Mouse (Mus musculus) CD4-positive, CD25-positive, alpha-beta regulatory T cell, adult 4 months (primary cell): ENCODE measurements around the gene Pcsk6. TPM values are rescaled to one million over a fixed set of nuclear protein-coding genes. Genes with fewer than 3 reads are reported as not detected.
"Not testable (repeated sequence)": the region's sequence is repeated elsewhere in the genome, so short reads cannot be mapped to it uniquely, and the experiment has no call there.

Source experiments
- ATAC-seq: one replicate; pipeline ENCODE4 v1.8.0; 2017
- polyA plus RNA-seq, 2 experiments: library from polyadenylated mRNA; unstranded; fragments of 100-300 nt; shearing (Covaris generic); gene quantifications; one replicate each; pipeline ENCODE4 v1.2.1; 2017

Gene Pcsk6
- polyA plus RNA-seq, 2 experiments from 2014 or later, result not detected

DNA sequence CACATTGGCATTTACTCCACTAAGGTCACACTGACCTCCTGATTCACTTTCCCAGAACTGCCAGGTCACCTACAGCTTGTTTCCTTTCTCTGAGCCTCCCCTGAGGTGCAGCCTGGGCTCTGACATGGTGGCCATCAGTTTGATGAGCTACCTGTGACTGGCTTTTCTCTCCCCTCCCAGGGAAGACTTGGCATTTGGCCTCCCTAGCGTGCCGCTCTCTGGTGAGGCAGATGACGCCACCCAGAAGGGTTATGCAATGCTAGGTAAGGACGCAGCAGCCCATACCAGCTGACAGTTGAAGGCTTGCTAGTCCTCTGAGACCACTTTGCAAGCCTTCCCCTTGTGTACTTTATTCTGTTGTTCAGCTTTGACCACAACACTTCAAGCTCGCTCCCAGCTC lies 141.9 kb downstream of the Pcsk6 start:
- ATAC-seq, result no peak

DNA sequence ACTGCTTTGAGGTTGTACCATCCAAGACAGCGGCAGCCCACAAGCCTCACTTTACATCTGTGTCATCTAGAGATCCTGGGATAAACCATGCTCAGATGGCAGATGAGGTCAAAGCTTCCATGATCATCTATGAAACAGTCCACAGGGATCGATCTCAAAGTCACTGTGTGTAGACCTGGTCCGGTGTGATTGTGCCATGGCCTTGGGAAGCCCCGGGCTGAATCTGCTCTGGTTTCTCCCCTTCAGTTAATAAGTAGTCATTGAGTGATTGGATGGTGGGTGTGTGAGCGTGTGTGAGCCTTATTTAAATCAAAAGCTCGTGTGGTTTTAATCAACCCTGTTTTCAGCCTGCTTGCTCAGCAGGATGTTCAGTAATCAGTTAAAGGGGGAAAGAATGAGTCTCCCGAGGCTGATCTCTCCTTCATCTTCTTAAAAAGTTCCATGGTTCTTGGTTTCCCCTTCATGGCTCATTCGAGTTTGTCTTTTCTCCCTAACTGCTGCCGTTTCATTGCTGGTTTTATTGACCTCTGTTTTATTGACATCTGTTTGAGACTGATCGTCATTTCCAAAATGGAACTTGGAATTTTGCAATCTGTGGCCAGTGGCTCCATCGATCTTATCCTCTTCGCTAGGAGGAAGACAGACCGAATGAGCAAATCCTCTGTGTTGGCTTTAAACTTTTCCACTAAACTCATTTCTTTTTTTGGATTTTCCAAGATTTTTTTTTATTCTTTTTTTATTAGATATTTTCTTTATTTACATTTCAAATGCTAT lies 142.5 kb downstream of the Pcsk6 start:
- no peak for ATAC-seq

DNA sequence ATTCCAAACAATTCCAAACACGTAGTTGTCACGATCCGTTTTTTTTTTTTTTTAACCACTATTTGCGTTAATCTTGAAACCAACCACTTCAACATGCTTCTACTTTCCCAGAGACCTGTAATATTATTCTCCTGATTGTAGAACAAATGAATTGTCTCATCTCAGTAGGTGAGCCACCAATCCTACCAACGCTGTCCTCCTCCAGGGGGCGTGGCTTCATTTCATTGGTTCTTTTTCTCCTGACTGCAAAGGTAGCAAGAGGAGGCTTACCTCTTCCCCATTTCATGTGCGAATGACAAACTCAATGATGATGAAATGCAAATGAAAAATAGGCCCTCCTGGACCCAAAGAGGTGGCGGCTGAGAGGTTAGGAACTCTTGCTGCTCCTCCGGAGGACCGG lies 143.5 kb downstream of the Pcsk6 start:
- ATAC-seq, result no peak

DNA sequence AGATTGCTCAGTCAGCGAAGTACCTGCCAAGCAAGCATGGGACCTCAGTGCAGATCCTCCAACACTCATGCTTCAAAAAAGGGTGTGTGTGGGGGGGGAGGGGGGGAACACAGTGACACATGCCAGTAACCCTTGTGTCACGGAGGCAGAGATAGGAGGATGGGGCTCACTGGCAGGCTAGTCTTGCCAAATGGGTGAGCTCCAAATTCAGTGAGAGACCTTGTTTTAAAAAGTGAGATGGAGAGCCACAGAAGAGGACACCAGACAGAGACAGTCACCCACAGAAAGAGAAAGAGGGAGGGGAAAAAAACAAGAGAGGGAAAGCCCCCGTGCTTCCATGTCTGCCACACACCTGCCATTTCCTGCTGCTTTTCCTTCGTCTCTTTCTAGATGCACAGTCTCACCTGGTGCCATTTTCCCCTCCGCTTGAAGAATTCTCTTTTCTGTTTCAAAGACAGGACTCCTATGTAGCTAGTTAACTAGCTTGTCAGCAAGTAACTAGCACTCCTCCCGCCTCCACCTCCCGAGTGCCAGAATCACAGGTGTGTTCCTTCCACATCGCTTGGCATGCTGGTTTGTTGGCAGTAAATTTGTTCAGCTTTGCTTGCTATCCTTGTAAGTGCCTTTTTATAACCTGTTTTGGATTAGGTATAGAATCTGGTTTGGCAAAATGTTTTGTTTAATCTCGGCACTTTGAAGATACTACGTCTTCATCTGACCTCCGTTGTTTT lies 146.8 kb downstream of the Pcsk6 start:
- no peak for ATAC-seq

DNA sequence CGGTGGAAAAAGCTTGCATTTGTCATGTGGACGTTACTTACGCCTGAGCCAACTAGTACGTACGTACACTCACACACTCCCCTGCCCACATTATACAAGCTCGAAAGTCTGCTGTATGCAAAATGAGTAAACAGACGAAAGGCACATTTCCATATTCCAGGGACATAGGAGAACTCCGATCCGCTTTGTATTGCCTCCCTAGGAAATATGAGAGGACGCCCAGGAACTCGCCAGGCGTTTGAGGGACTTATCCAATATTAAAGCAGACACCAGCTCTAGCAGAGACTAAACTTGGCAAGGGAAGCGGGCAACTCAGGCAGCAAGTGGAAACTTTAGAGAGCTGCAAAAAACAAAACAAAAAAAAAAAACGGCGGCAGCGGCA lies 147.3 kb downstream of the Pcsk6 start:
- no peak for ATAC-seq

DNA sequence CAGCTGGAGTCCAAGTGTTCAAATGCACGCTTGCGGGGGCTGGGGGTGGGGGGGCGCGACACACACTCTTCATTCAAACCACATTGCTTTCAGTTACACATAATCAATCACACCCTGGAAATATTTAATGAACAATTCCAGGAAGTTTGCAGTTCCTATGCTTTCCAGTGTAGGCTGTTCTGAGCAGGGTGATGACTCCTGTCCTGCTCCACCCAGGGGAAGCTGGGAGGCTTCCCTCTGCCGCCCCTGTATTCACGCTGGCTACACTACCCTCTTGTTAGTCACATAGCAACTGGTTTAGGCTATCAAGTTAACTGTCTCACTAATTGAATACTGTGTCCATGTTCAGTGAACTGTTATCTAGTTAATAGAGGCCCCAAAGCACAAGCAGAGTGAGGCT lies 149.0 kb downstream of the Pcsk6 start:
- no peak for ATAC-seq

DNA sequence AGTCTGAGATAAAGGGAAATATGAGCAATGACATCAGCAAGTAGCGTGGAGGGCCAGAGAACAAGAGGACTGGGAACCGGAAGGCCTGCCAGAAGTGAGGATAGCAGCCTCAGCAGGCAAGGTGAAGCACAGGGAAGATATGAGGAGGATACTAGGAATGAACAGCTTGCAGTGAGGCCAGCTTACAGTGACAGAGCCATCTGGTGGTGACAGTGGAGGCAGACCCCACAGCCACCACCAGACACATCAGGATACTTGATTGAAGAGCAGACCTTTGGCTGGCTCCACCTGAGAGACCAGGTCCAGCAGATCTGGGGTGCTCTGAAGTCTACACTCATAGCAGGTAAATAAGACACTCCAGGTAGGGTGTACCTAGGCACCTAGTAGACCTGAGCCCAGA lies 166.2 kb downstream of the Pcsk6 start:
- no peak for ATAC-seq

DNA sequence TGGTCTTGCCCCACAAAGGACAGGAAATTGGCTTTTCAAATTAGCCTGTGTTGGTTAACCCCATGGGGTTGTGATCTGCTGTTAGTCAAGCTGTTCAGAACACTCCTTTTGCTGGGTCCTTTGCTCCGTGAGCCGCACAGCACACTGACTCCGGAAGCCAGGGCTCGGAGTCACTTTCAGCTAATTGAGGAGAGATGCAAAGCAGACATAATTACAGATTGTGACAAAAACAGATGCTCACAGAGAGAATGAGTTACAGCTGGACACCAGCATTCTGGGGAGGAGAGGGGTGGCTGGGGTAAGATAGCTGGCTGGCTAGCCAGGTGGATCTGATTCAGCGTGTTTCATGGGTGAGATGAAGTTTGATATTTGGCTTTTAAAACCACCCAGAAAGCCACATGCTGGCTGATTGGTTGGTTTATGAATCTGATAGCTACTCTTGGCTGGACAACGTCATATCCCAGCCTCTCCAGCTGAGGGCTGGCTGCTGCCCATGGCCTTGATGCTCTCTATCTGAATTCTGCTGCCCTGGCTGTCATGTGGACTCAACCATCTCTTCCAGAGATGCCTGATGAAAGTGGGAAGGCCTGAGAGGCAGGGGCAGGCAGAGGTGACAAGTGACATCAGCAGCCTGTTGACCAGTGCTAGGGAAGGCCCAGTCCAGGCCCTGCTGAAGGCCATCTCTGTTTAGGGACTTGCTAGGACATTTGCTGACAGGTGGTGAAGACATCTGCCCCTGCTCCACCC lies 167.4 kb downstream of the Pcsk6 start:
- no peak for ATAC-seq

DNA sequence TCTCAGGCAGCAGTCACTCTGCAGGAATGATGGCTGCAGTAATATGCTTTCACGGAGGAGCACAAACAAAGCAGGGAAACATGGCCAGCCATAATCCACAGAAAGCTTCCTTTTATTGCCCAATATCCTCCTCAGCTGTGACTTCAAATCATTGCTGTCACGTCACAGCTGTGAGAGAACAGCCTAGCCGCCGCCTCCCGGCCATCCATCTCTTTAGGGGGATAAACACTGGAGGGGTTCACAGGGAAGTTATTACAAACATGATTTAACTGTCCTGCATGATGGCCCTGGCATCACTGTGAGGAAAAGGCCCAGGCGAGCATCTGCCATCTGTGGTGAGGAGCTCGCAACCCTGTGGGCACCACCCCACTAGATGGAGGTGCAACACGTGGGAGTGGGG lies 175.3 kb downstream of the Pcsk6 start:
- no peak for ATAC-seq

DNA sequence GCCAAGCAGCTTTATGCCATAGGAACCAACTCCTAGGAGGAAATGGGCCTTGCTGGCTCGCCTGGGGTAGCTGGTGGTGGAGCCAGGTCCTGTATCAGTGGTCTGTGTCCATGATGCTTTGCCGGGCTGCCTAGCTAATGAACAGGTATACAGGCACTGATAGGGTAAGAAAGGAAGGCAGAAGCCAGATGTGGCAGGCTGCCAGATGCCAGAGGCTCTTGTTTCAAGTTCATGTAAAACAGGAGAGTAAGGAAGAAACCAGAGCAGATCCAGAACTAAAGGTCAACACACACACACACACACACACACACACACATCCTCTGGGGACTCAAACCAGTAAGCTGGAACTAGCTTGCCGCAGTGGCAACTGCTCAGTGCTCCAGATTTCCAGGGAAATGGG lies 176.7 kb downstream of the Pcsk6 start:
- ATAC-seq, result no peak

DNA sequence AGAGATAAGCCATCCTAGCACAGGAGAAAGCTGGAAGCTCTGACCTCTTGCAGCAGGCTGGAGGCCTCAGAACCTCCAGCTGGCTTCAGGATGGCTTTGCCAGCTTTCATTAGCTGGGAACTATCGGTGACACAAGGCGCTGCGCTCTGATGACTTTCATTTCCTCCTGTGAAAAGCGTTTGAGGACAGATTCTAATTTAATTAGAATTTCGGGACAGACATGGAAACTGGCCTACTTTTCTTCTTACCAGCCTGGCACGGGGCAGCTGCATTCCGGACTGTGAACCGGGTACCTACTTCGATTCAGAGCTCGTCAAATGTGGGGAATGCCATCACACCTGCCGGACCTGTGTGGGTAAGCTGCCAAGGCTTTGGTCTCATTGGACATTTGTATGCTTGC lies 177.2 kb downstream of the Pcsk6 start:
- no peak for ATAC-seq

DNA sequence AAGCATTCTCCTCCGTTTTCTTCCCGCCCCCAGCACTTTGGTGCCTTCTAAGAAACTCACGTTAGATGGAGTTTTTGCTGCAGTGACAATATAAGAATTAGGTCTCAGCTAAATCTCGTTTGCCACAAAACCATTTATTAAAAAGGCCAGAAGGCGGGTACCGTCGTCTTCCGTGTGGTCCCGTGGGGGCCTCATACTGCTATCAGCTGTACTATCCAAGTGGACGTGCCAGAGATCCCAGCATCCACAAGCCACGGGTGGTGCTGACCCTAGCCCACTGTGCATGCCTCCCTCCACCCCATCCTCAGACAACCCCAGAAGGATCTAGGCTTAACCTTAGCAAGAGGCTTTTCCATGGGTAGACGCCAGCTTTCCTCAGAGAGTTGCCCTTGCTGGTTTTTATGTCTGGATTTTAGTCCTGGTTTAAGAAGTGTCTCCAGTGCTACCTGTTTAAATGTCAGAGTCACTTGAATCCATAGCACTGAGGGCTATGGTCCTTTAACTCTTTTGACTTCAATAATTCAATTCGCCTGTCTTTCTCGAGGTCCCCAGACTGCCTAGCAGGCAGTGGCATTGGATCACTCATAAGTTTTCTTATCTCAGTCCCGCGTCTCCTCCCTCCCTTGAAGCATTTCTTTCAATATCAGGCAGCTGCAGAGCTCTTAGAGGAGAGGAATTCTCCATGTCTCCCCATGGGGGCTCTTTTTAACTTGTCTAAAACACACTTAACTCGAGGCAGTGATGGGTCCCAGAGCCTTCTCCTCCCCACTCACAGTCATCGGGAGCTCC lies 178.7 kb downstream of the Pcsk6 start:
- ATAC-seq, result no peak

DNA sequence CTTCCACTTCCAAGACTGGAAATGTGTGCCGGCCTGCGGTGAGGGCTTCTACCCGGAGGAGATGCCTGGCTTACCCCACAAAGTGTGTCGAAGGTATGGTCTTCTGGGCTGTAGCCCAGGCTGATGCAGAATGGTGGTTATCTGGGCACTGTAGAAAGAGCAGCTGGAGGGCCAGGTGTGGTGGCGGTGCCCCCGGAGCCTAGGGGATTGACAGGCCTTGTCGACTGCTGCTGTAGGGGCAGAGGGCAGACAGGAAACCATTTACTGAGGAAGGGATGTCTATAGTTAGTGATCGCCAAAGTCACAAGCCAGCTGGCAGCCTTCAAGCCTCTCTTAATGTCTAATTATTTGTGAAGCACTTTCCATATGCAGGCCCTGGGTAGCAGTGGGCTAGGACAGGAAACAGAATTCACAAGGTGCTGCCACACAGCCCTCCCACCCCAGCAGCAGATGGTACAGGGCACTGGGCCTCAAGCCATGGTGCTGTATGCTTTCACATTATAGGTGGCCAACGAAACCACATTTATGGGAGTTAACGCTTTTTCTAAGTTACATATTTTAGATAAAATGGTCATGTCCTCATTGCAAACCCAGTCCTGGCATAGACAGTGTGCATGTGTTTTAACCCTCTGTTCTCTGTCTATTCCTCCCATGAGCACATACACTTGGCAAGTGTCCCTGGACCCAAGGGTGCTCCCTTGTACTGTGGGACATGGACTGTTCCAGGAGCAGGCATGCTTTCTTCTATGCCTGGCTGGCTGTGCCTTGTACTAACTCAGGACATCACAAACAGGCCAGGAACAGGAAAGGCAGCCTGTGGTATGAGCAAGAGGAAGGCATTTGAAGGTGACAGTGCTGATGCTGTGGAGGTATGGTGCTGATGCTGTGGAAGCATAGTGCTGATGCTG lies 182.3 kb downstream of the Pcsk6 start, which contains the start of gene Gm45213:
Gene Gm45213 (plus strand): TSS at position 51 of the 908 bp plus-strand sequence.
- ATAC-seq, result no peak

DNA sequence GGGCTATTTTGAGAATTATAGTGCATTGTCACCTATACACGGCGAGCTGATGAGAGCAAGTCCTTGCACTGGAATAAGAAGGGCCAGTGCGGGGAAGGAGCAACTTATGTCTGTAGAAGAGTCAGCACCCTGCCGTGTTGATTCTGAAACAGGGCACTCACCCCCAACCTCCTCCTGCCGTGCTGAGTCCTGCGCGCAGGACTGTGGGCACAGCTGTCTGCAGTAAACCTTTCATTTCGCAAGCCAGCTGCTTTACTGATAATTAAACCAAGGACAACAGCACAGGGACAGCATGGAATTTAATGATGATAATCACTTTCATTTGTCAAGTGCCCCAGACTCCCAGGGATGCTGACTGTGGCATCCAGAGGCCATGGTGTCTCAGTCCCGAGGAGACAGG lies 183.1 kb downstream of the Pcsk6 start:
- no peak for ATAC-seq

DNA sequence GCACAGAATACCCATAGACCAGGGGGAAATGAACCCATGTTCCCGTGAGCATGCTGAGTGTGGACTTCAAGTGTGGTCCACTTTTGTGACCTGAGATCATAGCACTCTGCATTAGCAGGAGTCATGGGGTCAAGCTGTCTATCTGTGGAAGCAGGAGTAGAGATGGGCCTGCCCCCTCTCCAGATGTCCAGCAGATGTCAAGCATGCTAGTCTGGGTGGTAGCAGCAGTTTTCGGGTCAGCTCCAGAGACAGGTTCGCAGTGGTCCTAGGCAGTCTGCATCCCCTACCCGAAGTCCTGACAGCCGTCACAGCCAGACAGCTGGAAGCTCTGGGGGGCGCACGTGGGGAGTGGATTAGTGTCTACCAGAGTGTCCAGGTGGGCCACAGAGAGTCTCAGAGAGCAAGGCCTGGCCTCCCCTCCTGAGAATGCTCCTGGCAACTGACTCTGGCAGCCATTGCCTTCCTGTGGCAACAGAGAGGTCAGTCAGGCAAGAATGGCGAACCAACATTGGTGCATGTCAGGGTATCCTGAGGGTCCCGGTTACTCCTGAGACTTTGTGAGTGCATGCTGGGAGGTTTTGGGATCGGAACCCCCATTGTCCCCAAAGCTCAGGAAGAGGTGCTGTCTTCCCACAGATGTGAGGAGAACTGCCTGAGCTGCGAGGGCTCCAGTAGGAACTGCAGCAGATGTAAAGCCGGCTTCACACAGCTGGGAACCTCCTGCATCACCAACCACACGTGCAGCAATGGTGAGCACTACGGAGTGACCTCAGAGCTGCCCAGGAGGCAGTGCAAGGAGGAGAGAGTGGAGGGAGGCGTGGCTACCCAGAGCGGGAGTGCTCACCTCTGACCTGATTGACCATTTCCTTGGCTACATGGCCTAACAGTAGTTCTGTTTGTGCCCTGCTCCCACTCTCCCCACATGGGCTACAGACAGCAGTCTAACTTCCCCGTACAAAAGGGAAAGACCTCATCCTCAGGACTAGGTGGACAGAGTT lies 185.7 kb downstream of the Pcsk6 start:
- no peak for ATAC-seq

DNA sequence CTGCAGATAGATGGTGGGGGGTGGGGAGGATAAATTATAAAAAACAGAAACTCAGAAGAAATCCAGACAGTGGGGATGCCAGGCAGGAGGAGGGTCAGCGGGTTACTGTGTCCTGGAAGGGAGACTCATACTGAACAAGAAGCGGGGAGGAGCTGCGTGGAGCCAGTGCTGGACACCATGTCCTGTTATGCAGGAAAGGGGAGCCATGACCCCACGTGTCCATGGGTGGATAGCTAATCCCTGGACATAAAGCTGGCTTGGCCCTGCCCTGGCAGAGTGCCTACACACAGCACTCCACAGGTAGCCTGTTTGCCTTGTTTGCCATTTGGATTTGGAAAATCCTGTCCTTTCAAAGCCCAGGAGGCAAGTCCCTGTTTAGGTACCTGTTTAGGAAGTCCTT lies 186.4 kb downstream of the Pcsk6 start:
- no peak for ATAC-seq

DNA sequence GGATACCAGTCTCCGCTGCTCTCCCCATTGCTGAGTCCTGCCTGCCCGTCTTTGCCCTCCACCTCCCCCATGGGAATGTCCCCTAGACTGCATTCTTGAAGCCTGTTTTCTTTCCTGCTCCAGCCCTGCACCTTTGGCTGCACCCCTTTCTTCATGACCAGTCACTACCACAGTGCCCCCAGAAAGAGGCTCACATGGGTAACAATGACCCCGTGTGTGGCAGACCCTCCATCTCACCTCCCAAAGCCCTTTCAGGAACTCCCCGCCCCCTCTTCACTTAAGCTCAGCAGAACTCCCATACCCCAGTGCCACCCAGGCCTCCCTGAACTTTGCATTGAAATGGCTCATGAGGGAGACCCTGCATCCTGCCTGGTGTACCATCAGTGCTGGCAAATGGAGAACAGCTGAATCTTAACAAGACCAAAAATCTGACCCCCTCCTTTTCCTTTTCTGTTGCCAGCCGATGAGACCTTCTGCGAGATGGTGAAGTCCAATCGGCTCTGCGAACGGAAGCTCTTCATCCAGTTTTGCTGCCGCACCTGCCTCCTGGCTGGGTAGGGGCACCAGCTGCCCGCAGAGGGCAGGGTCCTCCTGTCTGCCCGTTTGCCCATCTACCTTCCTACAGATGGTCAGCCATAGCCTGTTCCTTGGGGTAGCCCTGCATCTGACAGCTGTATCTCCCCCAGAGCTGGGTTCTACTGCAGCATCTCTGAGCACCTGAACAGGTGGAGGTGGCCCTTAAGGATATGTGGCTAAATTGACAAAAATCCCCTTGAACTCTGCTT lies 187.1 kb downstream of the Pcsk6 start:
- ATAC-seq, result no peak

DNA sequence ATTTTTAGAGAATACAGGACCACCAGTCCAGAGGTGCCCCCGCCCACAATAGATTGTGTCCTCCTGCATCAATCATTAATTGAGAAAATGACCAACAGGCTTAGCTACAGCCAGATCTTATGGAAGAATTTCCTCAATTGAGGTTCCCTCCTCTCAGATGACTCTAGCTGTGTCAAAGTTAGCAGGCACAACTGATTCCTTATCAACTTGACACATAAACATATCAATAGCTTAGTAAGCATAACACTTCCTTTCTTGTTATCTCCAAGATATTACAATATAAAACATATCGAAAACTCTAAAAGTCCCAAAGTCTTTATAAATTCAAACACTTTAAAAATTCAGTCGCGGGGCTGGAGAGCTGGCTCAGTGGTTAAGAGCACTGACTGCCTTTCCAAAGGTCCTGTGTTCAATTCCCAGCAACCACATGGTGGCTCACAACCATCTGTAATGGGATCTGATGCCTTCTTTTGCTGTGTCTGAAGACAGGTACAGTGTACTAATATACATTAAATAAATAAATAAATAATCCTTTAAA lies 192.5 kb downstream of the Pcsk6 start:
- no peak for ATAC-seq

DNA sequence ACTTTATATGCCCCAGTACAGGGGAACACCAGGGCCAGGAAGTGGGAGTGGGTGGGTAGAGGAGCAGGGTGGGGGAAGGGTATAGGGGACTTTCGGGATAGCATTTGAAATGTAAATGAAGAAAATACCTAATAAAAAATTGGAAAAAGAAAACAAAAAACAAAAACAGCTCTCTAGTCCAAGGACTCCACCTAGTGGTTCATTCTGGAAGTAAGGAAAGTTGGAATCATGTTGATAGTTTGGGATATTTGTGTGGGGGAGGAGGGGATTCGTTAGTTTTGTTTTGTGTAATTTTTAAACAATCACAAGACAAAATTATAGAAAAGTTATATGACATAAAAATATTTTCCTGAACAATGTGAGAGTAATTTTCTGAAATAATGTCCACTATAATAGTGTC lies 193.8 kb downstream of the Pcsk6 start:
- not testable (repeated sequence) for ATAC-seq
